Mouse (Mus musculus) lung, adult 2 months (tissue): ENCODE results near the gene Rhebl1.

ENCODE experiments used
- CTCF ChIP-seq: fragments of 200-500 bp; IDR thresholded peaks from 2 replicates; pipeline ENCODE4 v1.5.1; 2011; ENCODE audit warnings: mild to moderate bottlenecking, low read length, control low read depth; ENCODE audit not compliant: insufficient read depth
- POLR2A ChIP-seq: fragments of 200-500 bp; IDR thresholded peaks from 2 replicates; pipeline ENCODE4 v1.6.1; 2011; ENCODE audit warnings: low read depth, mild to moderate bottlenecking, control low read depth, low read length, borderline replicate concordance; ENCODE audit errors: extremely low read depth

DNA sequence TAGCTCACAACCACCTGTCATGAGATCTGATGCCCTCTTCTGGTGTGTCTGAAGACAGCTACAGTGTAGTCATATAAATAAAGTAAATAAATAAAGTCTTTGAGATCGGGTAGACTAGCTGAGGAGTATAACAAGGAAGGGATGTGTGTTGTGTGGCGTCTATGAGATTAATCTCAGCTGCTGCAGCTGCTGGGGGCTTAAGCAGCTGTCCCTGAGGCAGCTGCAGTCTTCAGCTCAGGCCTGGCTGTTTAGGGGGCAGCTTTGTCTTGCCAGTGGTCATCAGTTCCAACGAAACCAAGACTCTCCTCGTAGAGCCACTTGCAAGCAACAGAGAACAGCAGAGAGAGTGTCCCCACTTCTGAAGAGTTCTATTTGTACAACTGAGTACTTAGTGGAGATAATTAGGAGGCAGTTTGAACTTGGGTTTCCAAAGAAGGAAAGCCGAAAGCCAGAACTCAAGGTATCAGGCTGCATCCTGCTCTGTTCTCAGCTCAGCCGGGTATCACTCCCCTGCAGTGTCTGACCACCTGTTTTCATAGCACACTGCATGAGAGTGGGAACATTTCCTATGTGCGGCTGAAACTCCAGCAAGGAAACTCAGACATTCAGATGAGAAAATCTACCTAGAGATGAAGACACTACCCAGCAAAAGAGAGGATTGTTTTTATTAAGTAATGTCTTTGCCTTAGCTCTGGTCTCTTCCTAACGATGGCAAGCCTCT is 7.5 kb downstream of the Rhebl1 start:
- TF ChIP-seq CTCF (no peak), POLR2A (no peak)
